Mouse (Mus musculus): ENCODE results near the gene Actr5.

Actr5 gene

DNA sequence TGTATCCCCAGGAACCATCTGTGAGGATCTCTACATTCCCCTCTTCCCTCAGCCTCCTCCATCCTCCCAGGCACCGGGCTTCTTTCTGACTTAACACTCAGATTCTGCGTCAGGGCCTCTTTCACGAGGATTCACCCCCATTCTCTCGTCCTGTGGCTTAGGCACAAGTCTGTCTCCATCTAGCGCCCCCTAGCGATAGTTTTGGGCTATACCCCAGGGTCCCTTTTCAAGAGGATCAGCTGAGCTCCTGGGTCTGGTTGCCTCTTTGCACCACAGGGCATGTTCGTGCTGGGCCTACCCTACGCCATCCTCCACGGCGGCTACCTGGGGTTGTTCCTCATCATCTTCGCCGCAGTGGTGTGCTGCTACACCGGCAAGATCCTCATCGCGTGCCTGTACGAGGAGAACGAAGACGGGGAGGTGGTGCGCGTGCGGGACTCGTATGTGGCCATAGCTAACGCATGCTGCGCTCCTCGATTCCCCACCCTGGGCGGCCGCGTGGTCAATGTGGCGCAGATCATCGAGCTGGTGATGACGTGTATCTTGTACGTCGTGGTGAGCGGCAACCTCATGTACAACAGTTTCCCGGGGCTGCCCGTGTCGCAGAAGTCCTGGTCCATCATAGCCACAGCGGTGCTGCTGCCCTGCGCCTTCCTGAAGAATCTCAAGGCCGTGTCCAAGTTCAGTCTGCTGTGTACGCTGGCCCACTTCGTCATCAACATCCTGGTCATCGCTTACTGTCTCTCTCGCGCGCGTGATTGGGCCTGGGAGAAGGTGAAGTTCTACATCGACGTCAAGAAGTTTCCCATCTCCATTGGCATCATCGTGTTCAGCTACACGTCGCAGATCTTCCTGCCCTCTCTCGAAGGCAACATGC is 10.9 kb upstream of the Actr5 start:
- peak in 1 of 2 experiments; percentile 8 for DNase-seq (ENCODE audit: low spot score in 2 of 2)

DNA sequence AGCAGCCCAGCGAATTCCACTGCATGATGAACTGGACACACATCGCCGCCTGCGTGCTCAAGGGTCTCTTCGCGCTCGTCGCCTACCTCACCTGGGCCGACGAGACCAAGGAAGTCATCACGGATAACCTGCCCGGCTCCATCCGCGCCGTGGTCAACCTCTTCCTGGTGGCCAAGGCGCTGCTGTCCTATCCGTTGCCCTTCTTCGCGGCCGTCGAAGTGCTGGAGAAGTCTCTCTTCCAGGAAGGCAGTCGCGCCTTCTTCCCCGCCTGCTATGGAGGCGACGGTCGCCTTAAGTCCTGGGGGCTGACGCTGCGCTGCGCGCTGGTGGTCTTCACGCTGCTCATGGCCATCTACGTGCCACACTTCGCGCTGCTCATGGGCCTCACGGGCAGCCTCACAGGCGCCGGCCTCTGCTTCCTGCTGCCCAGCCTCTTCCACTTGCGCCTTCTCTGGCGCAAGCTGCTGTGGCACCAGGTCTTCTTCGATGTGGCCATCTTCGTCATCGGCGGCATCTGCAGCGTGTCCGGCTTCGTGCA is 10.2 kb upstream of the Actr5 start:
- no peak for DNase-seq (ENCODE audit: low spot score in 2 of 2)

DNA sequence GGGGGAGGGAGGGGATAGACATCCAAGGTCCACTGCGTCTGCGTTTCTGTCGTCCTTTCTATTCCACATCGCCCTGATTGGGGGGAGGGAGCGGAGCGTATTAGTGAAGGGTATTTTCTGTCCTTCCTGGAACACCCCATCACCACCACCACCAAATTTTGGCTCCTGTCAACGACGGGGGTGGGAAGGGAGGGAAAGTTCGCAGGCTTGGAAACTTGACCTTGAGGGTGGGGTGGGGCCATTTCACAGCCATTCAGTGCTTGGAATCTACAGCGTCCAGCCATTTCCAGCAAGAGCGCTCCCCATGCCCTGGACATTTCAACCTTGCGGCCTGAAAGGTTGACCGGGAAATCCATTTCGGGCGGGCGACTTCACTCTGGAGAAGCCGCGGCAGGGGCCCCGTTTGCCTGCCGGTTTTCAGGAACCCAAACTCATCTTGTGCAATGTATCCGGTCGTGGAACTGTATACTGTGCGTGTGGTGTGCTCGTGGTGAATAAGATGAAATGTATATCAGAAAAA is 9.5 kb upstream of the Actr5 start:
- no peak for DNase-seq (ENCODE audit: low spot score in 2 of 2)

DNA sequence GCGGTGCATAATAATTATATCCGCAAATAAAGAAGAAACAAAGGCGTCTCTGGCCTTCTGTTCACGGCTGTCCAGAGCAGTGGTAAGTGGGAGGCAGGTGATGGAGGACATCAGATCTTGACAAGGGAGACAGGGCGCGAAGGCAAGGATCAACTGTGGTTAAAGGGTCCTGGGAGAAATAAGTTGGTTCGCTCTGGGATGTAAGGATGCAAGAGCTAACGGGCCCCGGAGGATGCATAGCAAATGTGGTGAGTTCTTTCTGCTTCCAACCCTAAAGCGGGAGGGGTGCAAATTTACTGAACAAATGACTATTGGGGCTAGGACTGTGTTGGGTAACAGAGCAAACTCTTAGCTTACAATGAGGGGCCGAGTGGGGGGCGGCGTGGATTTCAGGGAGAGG is 9.0 kb upstream of the Actr5 start:
- no peak for DNase-seq (ENCODE audit: low spot score in 2 of 2)

DNA sequence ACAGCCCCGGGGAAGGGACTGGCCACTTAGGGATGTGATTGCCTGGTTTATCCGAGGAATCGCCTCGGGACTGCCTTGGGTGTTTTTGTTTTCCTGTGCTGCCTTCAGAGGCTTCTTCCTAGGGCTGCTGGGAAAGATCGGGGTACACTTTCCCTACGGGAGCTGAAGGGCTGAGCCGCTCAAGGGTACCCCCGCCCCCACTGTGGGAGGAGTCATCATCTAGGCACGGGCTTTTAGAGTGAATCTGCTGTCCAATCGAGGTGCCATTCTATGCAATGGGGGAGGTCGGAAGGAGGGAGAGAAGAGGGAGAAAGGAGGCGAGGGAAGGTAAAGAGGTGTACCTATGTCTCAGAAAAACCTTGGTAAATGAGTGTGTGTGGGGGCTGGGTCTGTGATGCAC is 8.4 kb upstream of the Actr5 start:
- DNase-seq (ENCODE audit: low spot score in 2 of 2) = no peak

DNA sequence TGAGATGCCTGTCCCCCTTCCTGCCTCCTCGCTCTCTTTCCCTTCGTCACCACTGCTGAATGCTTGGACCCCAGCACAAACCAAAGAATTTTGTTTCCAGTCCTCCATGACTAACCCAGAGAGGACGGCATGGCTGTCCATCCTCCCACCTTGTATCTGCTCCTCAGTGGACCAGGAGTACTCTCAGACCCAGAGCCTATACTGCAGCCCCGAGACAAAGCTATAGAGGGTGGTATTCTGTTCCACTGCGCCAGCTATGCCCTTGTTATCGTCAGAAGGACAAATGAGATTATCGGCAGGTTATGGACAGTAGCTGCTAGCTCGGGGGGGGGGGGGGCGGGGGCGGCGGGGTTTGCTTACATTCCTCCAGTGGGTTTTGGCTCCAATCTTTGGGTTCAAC is 7.9 kb upstream of the Actr5 start:
- DNase-seq (ENCODE audit: low spot score in 2 of 2) = no peak

DNA sequence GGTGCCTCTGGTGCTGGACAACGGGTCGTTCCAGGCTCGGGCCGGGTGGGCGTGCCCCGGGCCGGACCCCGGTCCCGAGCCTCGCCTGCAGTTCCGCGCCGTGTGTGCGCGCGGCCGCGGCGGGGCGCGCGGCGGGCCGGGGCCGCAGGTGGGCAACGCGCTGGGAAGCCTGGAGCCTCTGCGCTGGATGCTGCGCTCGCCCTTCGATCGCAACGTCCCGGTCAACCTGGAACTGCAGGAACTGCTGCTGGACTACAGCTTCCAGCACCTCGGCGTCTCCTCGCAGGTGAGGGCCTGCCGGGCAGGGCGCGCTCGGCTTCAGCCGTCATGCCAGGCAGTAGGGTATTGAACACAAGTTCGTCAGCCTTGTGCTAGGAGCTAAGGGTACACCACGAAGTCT is 543 bp downstream of the Actr5 start:
- DNase-seq (ENCODE audit: low spot score in 2 of 2) = no peak

DNA sequence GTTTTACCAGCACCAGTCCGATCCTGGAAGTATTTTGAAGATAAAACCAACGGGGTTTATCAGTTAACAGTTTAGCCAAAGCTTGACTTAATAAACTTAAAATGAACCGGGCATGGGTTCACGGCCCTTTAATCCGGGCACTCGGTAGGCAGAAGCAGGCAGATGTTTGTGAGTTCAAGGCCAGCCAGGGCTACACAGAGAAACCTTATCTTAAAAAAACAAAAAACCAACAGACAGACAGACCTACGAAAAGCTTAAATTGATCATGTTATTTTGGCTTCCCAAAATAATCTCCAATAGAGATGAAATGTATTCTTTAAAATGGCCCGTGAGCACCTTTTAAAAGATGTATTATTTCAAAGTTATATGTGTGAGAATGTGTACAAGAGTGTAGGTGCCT is 1.0 kb downstream of the Actr5 start:
- no peak for DNase-seq (ENCODE audit: low spot score in 2 of 2)

DNA sequence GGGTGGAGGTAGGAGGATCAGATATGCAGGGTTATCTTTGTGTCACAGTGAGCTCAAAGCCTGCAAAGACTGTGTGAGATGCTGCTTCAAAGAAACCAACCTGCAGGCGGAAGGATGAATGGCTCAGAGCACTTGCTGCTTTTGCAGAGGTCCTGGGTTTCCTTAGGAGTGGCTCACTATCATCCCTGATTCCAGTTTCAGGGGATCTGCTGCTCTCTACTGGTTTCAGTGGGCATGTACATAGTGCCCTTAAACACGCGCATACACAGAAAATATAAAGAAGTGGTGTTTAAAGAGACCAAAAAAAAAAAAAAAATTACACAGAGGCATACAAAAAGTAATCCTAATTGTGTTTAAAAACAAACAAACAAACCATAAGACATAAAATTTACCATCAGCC is 4.2 kb downstream of the Actr5 start:
- no peak for DNase-seq (ENCODE audit: low spot score in 2 of 2)

DNA sequence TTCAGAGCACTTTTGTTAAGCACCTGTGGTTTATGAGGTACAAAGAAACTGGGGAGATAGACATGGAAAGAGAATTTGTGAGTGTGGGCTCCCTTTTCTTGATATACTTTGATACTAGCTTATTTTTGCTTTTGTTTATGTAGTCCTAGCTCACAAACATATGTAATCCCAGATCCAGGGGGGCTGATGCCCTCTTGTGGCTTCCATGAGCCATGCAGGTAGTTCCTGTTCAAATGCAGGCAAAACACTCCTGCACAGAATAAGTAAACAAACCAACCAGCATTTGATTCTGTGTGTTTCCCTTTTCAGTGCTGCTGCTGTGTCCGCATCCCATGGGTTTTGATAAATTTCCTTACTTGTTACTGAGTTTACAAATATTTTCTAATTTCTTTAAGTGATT is 4.7 kb downstream of the Actr5 start:
- no peak for DNase-seq (ENCODE audit: low spot score in 2 of 2)

DNA sequence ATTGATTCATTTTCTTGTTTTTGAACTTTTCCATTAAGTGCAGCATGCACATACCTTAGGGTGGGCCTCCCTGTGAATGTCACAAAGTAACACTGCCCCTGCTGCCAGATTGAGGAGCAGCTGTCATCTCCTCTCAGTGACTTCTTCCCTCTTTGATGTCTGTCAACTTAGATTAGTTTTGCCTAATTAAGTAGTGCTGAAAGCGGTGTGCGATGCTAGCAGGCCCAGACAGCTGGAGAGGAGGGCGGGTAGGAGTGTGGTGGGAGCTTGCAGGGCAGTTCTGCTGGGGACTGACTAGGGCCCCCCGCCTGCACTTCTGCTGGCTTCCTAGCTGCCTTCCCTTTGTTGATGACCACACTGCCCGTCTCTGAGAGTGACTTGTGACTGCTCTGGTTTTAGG is 7.2 kb downstream of the Actr5 start:
- no peak for DNase-seq (ENCODE audit: low spot score in 2 of 2)

DNA sequence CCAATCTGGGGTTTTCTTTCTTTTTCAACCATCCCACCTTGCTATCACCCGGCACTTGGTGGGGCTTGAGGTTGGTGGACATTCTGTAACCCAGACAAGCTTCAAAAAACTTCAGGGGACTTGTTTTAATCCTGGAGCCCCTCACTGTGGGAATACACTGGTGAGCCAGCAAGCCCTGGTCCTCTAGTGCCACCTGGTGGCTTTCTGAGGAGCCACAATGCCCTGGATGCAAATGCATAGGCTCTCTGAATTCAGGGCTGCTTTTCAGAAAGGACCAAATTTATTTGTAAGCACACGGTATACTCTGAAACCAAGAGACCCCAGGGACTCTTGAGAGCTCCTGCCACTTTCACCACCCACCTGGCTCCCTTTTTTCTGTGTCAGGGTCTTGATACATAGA is 17.2 kb downstream of the Actr5 start:
- peak in 1 of 2 experiments; percentile 51 for DNase-seq (ENCODE audit: low spot score in 2 of 2)

DNA sequence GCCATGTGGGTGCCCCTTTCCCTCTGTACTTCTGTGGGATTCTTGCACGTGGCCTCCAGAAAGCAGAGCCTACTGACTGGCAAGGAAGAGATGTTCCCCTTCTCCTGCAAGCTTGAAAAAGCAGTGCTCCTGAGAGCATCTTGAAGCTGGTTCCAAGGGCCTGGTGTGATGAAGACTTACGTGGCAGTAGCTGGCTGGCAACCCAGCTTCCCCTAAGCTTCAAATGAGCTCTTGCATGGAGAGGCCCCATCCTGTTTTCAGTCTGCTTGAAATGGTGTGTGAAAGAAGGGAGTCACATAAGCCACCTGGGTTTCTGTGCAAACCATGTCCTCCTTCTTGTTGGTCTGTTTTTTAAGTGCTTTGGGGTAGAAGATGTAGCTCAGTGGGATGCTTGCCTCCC is 17.9 kb downstream of the Actr5 start:
- no peak for DNase-seq (ENCODE audit: low spot score in 2 of 2)

DNA sequence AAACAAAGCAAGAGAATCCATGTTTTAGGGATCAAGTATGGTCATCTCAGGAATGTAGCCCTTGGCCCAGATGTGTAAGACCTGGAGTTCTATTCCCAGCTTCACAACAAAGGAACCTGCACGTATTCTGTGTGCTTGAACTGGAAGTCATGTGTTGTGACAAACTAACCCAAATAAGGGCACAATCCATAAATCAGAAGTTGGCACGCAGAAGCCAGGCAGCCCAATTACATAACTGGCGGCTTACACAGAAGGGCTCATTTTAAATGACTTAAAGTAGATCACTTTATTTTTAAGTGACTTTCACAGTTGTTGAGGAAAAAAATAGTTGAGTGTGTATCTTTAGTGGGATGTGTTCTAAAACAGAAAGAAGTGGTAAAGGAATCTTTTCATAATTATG is 19.1 kb downstream of the Actr5 start:
- DNase-seq (ENCODE audit: low spot score in 2 of 2) = no peak

DNA sequence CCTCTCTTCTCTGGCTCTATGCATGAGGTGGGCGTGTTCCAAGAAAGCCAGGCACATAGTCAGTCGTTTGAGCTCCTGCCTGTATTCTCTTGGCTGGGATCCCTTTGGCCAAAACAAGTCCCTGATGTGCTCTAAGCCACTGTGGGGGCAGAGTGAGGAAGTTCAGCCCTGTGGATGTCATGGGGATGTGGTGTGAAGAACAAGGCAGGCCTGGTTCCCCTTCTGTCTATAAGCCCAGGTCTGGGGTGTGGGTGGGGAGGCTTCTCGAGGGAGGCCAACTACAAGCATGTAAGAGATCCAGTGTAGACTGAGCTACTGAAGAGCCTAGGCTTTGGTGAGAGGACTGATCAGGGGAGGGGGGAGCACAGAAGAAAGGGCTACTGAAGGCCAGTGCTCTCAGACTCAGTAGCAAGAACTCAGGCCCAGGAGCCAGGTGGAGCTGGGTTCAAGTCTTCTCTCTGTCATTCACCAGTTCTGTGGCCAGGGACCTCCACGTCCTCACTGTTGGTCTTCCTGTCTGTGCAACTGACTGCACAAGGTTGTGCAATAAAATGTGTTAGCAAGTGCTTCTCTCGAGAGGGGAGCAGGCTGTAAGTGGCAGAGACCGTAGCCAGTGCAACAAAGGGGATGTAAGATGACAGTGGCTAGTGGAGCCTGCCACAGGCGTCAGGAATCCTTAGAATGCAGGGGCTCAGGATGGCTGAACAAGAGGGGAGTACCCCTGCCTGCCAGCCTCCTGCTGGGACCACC is 26.6 kb downstream of the Actr5 start:
- DNase-seq (ENCODE audit: low spot score in 2 of 2) = no peak

DNA sequence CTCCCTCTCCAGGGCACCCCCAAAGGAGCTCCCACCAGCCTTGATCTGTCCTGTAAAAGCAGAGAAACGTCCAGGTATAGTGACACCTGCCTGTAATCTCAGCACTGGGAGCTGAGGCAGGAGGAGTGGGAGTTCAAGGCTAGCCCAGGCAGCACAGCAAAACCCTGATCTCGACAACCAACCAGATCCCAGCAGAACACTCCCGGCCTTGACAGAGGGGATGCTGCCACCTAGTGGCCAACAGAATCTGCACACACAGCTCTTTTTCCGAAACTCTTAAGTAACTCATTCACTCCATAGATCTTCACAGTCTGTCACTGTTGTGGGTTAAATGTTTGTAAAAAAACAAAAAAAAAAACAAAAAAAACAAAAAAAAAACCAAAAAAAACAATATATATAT is 28.3 kb downstream of the Actr5 start:
- peak in 1 of 2 experiments; percentile 47 for DNase-seq (ENCODE audit: low spot score in 2 of 2)

DNA sequence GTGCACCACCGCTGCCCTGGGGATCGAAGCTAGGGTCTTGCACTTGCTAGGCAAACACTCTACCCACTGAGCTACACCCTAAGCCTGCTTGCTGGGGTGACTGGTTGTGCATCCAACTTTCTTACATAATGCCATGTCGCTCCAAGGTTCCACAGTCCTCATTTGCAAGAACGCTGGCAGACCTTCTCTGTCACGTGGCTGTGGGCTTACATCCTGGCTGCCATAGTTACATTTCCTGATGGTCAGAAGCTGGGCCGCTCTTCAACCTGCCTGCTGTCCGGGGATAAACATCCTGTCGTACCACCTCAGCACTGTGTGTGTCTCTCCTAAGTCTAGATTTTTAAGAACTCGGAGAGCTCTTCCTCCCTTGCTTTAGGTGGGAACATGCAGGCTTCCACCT is 30.0 kb downstream of the Actr5 start:
- DNase-seq (ENCODE audit: low spot score in 2 of 2) = peak; percentile 51 to 82

DNA sequence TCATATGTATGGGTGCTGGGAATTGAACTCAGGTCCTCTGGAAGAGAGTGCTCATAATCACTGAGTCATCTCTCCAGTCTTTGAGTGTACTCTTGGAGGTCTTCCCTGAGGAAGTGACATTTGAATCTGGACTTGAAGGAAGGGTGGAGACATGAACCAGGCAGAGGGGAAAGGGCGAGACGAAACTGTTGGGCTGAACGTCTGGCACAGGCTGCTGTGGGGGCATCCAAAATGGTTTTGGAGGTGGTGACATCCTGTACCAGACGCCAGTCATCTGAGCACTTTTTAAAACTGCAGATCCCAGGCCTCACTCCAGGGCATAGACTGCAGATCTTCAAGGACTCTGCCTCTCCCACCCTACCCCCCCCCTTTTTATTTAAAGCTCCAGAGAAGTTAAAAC is 31.1 kb downstream of the Actr5 start:
- DNase-seq (ENCODE audit: low spot score in 2 of 2) = no peak

DNA sequence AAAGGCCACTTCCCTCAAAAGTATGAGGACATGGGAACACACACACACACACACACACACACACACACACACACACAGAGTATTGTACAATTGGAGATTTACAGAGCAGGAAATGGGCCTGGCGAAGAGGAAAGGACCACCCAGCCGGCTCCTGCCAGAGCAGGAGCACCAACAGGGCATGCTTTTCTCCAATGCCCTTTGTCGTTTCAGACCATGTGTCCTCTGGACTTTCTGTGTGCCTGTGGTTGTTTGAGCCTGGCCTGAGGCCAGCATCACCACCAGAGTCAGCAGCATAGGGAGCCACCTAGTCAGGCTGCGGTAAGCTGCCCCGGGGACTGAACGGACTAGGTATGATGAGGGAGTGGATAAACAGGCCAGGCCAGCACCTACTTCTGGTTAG is 34.1 kb downstream of the Actr5 start:
- no peak for DNase-seq (ENCODE audit: low spot score in 2 of 2)

DNA sequence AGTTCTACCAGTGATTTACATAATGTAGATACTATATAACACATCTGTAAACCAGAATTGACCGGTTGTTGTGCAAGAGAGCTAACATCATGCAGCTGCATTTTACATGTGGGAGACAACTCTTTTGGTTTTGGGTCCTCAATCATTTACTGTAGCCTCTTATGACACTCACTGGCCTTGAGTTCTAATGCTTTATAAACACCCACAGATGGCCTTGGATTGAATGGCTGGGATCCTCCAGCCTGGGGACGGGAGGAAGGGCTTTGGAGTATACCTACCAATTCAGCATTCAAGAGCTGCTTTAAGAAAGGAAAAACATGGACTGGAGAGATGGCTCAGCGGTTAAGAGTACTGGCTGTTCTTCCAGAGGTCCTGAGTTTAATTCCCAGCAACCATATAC is 34.7 kb downstream of the Actr5 start:
- no peak for DNase-seq (ENCODE audit: low spot score in 2 of 2)

DNA sequence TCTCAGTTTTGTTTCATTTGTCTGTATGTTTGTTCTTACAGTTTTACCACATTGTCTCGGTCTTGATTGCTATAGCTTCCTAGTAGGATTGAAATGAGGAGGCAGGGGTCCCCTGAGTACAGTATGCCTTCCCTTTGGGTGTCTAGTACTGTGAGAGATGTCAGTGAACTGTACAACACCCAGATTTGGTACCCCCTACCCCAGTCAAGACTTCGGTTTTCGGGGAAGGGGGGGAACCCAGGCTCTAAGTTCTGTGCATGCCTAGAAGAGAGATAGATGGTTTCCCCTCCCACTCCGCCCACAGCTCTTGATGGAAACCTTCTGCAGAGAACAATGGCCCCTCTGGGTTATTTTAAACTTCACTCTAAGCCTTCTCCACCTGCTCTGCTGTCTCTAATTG is 40.4 kb downstream of the Actr5 start, which contains the start of gene Ppp1r16b:
Gene Ppp1r16b (plus strand): TSS at position 301 of the 400 bp plus-strand sequence.
- DNase-seq (ENCODE audit: low spot score in 2 of 2) = no peak

DNA sequence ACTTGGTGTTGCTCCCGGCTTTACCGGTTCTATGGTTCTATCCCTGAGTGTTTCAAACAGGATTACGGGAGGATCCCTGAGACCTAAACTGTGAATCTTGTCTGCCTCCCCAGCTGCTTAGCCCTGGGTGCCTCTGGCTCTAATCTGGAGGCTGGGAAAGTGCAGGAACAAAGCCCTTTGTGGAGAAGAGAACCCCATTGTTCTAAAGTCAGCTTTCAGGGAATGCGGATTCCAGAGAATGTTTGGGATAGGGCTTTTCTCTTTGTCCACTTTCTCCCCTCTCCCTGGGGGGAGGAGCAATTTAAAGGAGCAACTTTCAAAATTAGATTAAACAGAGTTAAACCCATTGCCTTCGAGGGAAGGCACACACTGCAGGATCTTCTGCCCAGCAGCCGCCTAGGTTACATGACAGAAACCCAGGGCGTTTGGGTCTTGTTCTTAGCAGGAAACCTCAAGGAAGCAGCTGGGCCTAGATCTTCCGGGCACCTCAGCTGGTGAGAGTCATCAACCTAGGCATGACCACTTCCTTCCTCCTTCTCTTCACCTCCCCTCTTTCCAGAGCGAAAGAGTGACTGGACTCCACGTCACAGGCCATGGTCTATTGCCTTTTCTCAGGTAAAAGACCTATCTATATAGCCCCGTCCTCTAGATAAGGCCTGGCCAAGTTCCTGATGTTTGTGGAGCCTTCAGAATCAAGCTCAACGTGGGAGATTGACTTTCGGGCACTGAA is 41.5 kb downstream of the Actr5 start:
- DNase-seq (ENCODE audit: low spot score in 2 of 2) = no peak

Data from heart, adult 9 months (tissue).